Mouse (Mus musculus) CD4-positive, CD25-positive, alpha-beta regulatory T cell, adult 2 months (primary cell): ENCODE measurements around the gene Atl1.

Experiments used
- DNase-seq: peaks from one replicate; pipeline ENCODE4 v3.0.0-alpha.2; 2012; ENCODE audit warnings: low read depth, low spot score

Atl1 gene

DNA sequence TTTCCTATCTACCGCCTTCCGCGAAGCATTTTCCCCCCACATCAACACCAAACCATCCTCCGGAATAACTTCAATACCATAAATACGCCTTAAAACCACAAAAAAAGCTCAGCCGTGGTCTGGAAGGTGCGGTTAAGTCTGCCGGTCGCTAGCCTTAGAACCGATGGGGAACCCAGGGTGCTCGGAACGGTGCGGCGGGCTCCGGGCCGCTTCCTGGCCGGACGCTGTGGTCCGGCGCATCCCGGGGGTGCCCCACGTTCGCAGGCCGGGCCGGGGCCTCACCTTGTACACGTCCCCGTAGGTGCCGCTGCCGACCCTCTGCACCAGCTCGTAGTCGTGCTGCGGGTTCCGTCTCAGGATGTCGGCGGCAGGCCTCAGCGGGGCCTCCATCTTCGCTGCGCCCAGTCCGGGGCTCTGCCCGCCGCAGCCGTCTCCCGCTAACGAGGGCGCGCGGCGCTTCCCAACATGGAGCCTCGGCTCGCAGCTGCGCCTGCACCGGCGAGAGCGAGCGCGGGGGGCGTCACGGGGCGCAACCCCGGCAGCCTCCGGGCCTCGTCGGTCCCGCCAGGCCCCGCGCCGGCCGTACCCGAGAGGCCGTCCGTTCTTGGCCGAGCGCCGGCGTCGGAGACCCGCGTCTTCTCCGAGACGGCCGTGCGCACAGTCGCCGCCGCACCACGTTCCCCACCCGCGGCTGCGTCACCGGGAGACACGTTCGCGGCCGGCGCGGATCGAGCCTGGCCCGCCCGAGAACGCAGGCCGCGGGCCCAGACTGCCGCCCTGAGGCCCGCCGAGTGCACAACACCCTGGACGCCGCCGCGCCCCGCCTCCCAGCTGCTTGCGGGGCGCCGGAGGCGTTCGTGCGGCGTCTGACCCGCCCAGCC is at the start of gene Atl1, which contains the start of gene Map4k5:
Atl1 (plus strand) TSS at position 244 of the 881 bp plus-strand sequence.
Map4k5 (minus strand) TSS at position 830 of the 881 bp plus-strand sequence.
- DNase-seq, result peak; percentile 91

DNA sequence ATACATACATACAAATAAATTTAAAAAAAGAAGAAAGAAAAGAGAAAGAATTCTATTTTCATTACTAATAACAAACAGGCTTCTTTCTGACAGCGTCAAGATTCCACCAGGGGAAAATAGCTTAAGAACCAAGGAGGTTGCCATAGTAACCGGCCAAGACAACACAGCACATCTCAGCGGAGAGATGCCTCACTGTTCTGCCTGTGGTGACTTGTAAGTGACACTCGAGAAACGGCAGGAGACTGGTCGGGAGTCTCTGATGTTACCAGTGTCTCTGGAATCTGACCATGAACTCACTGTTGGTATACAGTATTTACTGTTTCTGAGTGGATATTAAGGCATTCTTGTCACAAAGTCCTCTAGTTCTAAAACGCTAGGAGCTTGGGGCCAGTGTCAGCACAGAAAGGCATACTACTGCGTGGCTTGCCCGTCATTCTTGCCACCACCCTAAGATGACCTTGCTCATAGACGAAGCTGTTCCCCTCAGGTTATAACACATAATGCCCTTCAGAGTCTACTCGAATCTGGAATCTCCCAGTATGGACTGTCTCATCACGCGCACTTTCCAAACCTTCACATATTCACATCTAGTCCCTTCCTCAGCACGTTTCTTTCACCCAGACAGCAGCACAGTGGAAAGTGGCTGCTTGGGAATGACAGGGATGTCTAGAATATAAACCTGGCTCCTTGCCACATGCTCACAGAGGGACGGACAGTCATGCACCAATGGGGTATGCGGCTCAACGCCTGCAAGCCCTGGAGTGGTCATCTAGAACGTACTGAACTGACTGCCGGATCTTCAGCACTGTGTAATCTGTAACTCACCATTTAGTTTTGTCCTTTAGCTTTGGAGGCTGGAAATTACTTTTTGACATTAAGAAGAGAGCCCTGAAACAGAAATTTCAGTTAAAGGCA is 48.6 kb upstream of the Atl1 start:
- peak; percentile 19 for DNase-seq

DNA sequence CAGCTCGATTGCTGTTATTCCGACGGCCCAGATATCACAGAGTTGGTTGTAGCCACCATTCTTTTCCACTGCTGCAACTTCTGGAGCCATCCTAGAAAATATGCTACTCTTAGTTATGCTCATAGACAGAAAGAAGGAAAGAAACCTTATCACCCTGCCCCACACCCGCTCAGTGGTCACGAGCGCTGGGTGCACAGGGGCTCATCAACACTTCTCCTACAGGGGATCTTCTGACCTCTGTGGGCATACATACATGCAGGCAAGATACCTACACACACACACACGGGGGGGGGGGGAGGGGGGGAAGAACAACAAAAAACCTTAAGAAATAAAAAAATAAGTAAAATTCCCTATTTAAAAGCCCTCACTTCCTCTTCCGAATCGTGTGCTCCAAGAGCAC is 46.7 kb upstream of the Atl1 start:
- DNase-seq, result no peak

DNA sequence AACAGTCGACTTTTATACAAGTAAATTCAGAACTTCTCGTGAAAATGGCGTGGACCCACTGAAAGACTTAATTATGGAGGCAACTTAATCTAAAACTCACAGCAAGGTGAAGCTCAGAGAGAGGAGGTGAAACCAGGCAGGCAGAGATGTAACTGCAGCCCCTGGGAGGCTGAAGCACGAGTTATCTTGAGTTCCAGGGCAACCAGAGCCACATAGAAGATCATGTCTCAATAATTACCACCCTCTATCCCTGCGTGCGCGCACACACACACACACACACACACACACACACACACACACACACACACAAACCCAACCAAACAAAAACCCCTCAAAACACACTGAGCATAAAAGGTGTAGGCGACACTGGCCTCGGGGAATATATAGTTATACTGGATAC is 45.9 kb upstream of the Atl1 start:
- DNase-seq, result no peak

DNA sequence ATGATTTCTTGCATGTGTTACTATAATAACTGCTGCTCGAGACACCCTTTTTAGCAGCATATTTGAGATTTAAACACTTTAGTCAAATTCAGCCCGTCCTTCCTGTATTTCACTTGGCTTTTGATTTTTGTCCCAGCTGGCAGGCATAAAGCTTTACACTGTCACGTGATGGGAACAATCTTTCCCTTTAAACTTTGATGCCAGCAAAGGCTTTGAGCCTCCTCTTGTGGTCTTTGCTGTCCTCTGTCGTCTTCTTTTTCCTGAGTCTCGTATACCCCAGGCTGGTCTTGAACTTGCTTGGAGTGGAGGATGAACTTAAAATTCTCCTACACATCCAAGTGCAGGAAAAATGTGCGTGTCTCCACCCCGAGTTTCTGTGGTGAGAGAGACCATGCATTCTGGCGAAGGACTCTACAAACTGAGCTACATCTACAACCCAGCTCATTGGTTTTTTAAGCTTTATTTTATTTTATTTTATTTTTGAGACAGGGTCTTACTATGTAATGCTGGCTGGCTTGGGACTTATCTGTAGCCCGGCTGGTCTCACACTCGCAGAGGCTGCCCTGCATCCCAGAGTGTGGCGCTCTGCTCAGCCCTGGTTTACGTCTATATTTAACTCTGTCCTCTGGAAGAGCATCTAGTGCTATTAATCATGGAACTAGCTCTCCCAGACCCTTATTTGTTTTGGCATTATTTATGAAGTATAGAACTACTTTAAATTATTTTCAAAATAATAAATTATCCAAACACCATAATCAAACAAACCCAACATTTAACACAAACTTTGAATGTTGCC is 44.1 kb upstream of the Atl1 start:
- no peak for DNase-seq

DNA sequence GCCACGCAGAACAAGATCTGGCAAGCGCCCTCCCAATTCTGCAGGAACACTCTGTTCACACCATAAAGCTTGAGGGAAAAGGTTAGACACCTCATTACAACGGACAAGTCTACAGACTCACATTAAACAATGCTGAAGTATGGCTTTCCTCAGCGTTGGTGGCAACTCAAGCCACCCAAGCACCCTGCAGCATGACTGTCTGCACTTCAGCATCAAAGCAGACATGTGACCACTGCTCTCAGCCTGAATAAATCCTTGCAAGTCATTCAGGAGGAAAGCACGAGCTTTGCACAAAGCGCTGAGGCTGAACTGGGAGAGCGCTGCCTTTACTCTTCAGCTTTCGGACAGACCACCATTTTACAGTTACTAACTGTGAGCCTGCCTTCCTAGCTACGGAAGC is 40.1 kb upstream of the Atl1 start:
- no peak for DNase-seq

DNA sequence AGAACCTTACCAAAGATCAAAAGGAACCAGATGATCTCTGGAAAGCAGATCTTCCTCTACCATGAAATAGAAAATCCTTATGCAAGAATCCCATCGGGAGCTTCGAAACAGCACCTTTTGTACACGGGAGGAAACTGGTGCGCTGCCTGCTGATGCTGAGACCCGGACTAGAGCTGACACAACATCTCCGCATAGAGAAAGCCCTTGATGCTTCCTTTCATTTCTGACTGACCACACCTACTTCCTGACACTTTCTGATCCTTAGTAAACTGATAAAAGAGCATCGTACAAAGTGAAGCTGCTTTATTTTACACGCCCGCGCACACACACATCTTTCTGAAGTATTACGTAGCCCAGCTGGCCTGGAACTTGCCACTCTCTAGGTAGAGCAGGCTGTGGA is 39.0 kb upstream of the Atl1 start:
- DNase-seq, result peak; percentile 38

DNA sequence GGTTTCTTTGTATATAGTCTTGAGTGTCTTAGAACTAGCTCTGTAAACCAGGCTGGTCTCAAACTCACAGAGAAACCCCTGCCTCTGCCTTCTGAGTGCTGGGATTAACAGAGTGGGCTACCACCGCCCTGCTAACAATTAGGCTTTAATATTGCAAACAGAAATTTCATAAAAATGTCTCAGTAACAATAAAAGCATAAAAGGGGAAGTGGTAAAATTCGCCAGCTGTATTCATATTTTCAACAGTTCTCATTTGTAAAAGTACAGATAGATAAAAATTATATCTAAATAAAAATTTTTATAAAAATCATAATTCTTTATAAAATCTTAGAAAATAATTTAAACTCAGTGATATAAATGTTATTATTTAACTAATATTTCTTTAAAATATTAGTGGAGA is 38.5 kb upstream of the Atl1 start:
- DNase-seq, result no peak

DNA sequence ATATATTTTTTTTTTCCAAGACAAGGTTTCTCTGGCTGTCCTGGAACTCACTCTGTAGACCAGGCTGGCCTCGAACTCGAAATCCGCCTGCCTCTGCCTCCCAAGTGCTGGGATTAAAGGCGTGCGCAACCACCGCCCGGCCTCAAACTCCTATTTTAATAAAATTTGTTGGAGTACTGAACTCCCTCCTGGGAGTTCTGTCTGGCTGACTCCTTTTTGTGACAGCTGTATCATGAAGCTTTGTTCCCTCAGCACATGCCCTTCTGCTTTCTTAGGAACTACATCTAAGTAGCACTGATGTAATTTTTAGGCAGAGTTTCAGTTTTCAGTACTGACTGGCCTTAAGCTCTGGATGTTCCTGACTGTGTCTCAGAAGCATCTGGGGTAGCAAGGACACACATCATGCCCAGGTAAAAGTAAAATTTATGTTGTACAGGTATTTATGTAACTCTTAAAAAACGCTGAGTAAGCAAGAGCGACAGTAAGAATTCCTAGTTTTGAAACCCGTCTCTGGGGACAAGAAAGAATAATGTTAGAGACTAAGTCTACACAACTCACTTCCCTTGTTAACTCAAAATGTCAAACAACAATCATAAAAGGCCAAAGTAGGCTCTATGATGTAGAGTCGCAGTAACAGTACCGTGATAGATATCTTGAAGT is 36.6 kb upstream of the Atl1 start:
- no peak for DNase-seq

DNA sequence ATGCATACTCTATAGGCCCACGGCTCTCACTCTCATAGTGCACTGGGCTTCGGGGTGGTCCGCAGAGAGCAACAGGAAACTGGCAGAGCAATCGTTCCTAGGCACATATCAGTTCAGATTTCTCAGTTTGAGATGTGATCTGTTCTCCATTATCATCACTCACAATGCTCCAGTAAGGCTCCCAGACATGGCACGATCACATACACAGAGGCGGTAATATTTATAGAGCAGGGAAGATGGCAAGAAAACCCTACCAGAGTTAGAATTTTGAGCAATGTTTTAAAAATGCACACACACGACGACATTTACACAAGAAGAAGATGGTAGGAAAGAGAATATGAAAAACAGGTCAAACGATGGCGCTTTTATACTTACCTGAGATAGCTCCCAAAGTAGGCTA is 36.0 kb upstream of the Atl1 start:
- no peak for DNase-seq

DNA sequence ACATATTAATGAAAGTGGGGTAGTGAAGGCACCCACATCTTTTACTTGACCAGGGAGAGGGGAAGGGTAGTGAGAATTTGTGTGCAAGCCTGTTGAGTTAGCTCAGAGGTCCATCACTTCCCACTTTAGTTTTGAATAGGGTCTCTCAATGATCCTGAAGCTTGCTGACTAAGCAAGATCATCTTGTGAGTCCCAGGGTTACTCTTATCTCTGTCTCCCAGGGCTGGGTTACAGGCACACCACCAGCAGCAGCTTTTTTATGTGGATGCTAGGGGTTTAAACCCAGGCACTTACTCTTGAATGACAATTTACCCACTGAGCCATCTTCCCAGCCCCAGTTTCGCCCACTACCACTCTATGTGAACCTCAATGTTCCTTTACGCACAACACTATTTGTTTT is 34.8 kb upstream of the Atl1 start:
- no peak for DNase-seq

DNA sequence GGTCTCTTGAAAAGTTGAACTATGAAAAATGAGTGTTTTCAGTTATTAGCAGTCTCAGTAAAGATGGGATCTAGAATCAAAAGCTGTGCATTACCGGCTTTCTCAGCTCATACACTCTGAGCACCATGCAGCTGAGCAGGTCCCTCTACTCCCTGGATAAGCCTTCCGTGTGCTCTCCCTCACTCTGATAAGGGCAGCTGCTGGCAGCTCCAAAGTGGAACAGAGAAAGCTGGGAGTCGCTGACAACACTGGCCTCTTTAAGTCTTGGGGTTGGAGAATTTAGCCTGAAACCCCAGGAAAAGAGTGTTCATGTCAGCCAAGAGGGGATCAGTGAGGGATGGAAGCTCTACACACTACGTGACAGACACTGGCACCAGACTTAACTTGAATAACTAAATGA is 33.6 kb upstream of the Atl1 start:
- no peak for DNase-seq

DNA sequence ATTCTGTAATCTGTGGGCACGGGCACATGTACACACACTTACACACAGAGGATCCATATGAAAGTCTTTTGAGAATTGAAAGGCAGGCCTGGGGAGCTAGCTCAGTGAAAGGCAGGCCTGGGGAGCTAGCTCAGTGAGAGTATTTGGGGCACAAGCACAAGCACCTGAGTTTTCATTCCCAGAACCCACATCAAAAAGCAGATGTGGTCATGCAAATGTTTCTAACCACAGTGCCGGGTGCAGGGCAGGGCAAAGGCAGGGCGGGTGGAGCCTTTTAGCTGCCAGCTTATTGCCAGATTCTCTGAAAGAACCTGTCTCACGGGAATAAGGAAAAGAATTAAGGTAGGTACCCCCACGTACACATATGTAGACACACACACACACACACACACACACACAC is 28.9 kb upstream of the Atl1 start:
- DNase-seq, result peak; percentile 82

DNA sequence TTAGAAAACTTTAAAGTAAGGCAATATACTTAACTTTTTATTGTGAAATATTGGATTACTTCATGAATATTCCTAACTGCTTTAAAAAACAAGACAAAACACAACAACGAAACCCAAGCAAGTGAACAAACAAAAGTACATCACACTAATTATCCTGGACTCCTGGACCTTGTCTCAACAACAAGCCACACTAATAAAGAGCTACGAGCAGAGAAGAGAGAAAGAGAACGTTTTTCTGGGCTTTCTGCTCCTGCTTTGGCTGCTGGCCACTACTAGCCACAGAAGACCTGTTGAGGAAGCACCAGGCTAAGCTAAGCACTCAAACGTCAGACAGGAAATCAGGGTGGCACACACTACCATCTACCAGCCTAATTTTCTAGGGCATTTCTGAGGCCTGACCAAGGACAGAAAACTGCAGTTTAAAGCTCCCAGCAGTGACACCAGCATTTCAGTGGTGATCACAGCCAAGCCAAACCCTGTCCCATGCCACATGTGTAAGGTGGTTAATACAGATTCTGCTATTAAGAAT is 28.2 kb upstream of the Atl1 start:
- peak; percentile 40 for DNase-seq

DNA sequence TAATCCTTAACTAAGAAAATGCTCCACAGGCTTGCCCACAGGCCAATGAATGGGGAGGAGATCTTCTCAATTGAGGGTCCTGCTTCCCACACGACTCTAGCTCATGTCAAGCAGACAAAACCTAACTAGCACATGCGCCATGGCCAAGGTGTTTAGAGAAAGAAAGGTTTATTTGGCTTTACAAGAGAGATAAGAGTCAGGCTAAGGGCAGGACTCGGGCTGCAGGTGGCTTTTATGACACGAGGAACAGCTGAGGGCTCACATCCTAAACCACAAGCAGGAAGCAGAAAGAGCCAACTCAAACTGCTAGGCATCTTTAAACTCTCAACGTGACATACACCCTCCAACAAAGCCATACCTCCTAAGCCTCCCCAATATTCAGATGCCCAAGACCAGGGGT is 25.1 kb upstream of the Atl1 start:
- peak; percentile 41 for DNase-seq

DNA sequence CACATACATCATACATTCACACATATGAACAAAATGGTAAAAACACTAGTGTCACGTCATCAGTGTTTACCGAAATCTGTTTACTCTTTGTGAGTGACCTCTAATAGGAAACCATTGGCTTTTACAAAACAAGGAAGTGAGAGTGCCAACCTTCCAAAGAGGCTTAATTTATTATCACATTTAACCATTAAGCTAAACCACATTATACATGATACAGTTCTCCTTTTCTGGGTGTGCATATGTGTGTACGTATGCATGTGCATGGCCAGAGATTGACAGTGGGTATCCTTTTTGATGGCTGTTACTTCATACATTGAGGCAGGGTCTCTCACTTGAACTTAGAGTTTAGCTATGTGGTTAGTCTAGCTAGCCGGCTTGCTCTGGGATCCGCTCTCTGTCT is 20.8 kb upstream of the Atl1 start:
- no peak for DNase-seq

DNA sequence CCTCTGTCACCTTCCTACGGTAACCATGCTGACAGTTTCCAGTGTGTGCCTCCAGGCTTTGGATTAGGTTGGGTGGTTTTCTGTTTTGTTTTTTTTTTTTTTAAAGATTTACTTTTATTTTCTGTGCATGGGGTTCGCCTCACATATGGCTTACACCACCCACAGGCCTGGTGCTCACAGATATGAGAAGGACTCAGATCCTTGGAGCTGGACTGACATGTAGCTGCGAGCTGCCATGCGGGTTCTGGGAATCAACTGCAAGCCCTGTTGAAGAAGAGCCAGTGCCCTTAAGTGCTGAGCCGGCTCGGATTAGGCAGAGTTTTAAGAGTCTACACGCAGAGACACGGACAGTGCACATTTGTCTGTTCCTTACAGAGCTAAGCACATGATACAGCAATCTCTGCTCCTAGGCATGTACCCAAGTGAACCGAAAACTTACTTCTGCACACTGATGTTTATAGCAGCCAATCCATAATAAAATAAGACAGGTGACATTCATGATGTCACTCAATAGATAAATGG is 14.5 kb upstream of the Atl1 start:
- DNase-seq, result no peak

DNA sequence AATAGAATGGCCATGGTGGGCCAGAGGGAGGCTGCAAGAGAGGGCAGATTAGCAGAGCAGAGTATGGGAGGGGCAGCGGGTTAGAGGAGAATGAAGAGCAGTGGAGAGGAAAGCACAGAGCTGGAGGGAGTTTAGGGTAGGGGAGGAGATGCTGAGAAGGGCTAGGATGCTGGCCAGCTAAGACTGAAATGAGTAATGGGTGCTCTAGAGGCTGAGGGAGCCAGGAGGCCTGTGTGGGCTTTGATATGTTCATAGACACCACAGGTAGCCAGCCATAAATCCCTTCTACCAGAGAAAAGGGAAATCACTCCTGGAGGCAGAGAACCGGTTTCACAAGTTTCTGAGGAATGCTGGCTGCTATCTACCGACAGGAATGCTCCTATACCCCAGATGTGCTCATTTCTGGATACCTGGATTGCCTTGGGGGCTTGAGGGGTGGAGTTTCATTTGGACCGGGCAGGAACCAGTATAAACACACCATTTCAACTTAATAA is 13.2 kb upstream of the Atl1 start:
- no peak for DNase-seq

DNA sequence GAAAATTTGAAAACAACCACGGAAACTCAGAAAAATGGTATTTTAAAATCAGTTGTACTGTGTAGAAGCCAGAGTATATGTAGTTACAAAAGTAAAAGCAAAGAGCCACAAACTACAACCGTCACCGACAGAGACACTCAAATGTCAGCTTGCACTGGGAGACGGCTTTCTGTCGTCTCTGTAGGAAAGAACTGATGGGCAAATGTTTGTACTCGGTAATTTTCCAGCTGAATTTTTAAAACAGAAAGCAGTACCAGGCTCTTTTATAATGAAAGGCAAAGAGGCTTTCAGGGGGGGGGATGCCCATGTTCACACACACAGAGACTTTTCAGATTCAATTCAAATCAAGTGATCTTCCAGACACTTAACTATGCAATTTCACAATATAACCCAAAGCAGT is 12.7 kb upstream of the Atl1 start:
- no peak for DNase-seq

DNA sequence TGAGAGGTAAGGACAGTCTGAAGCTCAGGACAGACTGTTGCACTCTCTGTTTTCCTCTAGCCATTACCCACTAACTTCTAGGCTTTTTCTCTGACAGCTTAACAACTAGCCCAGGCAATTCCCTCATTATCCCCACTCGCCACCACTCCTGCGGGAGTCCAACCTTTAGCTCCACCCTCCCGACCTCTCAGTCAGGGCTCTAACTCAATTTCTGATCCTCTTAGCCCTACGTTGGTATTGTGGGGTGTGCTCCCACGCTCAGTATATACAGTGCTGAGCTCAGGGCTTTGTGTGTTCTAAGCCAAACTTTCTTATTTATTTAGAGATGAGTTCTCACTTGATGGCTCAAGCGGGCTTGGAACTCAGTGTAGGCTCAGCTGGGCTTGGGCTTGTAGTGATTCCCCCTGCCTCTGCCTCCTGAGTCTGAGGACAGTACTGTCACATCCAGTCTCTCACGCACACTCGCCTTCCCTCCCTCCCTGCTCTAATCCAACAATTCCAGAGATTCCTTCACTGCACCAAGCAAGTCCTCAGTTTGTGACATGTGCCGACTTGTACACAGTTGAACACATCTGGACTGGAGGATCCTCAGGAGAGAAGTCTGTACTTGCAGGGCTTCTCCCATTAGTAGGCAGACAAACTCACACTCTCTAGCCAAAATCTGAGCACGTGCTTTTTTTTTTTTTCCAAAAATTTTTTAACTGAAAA is 11.1 kb upstream of the Atl1 start:
- DNase-seq, result no peak
